Mouse (Mus musculus) C2C12 (cell line): Measurements from ENCODE around the gene Hal.

Experiments
- CEBPB ChIP-seq: IDR thresholded peaks from one replicate; pipeline ENCODE4 v1.6.1; 2011; ENCODE audit warnings: low read depth, mild to moderate bottlenecking, control low read depth, moderate library complexity
- CTCF ChIP-seq: IDR thresholded peaks from one replicate; pipeline ENCODE4 v1.5.1; 2011; ENCODE audit not compliant: control insufficient read depth, insufficient read depth, insufficient read length
- MYOG ChIP-seq: IDR thresholded peaks from one replicate; pipeline ENCODE4 v1.6.1; 2011; ENCODE audit not compliant: control insufficient read depth, insufficient read length; ENCODE audit errors: extremely low read depth

- no peak for TF ChIP-seq CTCF
- no peak for TF ChIP-seq MYOG
- no peak for TF ChIP-seq CEBPB
Measured at GRCm38 (mm10) chr10:93467259-93467658, 21.3 kb upstream of the Hal start.
